Mouse (Mus musculus): ENCODE measurements around the gene Cep72.
"Not testable (repeated sequence)": the region's sequence is repeated elsewhere in the genome, so short reads cannot be mapped to it uniquely, and the experiment has no call there.

Cep72 gene

DNA sequence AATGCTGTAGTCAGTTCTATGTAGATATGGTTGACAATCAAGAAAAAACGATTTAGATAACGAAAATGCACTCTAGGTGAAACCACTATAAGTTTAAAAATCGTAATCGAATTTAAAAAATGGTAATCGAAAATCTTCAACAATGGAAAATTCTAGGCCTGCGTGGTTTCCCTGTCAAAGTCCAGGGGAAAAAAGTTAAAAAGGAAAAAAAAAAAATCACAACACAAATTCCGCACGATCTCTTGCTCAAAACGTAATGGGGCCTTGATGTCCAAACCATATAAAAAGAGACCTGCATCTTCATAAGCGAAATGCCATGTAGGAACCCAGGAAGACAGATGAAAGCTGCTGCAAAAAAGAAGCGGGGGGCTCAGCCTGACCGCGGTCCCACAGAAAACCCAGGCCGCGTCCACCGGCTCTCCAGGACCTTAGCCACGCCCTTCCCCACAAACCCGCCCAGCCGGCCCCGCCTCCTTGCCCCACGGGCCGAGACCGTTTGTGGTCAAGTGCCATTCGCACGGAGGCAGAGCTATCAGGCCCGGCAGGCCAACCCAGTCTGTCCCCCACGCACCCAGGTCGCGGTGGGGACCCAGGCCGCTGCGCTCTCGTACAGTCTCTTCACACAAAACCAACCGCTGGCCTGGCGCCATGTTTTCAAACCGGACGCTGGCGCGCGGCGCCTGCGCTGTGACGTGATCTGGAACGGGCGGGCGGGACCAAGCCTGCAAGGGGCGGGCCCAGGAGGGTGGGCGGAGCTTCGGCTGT lies at the start of gene Cep72:
Cep72 (minus strand) TSS at position 687 of the 765 bp plus-strand sequence.
- DNase-seq (ENCODE audit: low spot score in 2 of 2) = peak; percentile 74 to 88

DNA sequence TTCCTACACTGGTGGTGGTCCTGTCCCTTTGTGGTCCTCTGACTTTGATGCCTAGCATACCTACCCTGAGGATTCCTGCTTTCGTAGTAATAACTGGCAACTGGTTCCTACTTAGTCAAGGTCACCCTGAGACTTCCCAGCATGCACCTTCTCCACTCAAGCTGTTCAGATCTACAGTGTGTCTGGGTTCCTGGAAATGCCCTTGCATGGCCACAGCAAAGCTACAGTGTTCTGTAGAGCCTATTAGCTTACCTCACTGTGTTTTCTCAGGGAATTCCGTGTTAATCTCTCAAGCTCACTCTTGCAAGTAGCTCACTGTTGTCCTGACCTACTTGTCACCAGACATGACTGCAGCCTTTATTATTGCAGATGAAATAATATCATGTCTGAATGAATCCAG lies 45.3 kb upstream of the Cep72 start:
- DNase-seq (ENCODE audit: low spot score in 2 of 2) = no peak

DNA sequence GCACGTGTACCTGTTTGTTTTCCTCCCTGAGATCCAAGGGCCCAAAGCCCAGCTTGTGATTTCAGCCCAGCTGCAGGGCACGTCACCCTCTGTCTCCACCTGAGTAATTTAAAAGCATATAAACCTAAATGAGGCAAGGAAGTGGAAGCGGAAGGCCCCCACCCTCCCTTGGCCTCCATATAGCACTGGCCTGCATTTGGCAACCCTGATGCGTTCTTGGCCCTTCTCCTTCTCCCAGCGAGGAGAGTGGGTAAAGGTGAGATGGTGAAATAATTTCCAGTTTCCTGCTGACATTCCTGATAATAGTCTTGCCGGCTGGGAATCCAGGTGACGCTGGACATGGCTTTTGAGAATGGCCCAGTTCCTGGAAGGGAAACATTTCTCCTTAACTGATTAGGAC lies 42.3 kb upstream of the Cep72 start:
- DNase-seq (ENCODE audit: low spot score in 2 of 2) = no peak

DNA sequence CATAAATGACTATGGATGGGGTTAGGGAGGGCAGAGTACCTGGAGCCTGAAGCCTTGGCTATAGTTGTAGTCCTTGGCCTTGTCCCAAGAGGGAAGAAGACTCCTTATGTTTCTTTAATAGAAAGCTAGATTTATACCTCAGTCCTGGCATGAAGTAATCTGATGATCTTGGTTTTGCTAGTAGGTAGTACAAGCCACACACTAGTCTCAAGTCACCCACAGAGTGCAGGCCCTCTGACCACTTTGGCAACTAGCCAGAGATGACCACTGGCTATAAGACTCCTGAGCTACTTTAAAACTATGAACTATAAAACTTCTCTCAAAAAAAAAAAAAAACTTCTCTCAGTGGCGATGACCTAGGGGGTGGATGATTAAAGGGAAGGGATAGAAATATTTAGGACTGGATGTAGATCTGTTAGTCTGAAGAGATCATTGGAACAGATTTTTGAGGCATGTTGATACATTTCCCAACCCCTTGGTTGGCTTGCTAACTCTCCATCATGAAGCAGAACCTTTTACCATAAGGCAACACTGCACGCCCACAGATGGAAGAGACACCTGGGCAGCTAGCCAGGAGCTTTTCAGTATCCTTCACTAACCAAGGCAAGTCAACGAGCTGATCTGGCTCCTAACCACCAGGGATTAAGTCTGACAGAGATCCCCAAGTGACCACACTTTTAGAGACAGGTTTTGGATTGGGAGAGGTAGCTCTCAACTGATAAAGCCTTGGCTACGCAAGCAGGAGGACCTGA lies 40.9 kb upstream of the Cep72 start:
- DNase-seq (ENCODE audit: low spot score in 2 of 2) = no peak

DNA sequence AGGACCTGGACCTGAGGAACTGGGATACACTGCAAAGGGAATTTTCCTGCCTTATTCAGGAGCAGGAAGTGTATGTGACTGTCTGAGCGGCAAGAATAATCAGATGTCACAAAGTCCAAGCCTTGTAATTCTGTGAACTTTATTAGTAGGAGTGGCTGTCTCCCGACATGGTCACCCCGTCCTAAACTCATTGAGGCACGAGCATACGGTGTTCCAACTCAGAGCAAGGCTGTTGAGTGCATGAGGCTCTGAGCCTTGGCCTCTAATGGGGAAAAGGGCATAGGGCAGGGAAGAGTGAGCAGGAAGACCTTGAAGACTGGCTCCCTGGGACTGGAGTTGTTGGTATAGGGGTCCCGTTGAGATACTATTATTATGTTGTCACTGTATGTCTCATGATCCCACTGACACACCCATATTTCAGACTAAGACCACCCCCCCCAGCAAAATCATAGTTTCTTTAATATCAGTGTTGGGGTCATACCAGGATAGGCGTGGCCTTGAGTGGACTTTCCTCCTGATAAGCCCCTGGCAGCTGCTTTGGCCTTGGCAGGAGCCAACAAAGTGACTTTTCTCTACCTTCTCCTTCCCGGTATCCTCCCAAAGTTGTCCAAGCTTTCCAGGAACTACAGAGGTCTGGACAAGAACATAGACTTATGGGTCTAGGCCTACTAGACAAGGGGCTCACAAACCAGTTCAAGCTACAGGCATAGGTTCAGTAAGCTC lies 40.2 kb upstream of the Cep72 start:
- no peak for DNase-seq (ENCODE audit: low spot score in 2 of 2)

DNA sequence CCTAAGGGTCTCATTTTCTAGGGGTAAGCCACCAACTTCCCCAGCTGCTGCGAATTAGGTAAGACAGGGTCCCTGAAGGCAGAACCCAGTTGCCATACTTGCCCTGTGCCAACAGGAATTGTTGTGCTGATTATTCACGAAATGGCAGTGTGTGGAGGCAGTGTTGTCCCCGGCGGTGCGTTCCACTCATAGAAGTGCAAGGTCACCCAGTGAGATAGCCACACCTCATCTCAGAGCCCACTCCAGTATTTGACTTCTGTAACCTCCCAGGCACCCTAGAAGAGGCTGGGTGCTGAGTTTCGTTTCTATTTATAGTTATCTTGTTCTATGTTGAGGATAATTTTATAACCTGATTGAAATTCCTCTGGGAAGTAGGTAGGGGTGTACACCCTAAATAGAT lies 36.8 kb upstream of the Cep72 start:
- DNase-seq (ENCODE audit: low spot score in 2 of 2) = no peak

DNA sequence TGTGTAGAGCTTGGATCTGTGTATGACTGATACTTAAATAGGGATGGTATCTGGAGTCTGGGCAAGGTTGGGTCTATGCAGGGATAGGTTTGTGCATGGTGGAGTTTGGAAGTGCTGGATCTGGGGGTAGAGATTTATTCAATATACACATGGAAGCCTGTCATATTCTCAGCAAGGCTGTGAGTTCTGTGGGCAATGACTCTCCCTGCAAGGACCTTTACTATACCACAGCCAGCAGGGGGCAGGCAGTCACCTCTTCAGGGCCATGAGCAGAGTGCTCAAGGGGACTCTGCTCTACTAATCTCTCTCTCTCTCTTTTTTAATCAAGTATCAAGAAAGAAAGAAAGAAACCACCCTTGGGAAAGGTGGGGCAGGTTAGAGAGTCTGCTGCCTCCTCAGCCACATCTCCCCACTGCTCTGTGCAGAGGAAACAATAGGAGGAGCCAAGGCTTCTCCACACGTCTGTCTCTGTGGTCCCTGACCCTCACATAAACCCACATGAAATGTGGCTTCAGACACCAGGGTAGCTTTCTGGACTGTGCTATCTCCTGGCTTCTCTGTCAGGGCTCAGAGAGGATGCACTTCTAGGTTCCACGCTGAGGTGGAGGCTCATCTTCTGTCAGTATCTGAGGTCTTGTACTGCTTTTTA lies 34.7 kb upstream of the Cep72 start:
- peak; percentile 18 to 46 for DNase-seq (ENCODE audit: low spot score in 2 of 2)

DNA sequence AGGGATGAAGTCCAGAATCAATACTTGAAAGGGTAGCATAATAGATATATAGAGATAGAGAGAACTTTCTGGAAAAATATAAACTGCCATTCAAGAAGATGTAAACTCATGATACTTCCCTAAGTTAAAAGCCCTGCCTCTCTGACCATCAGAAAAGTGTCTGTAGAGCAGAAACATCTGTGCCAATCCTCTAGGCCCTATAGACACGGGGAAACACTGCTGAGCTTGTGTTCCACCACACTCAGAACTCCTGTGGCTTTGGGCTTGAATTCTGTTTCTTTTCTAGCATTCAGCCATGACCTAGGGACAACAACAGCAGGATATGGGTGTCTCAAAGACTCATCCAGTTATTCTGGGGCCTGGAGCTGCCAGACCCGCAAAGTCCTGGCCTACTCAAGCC lies 33.8 kb upstream of the Cep72 start:
- no peak for DNase-seq (ENCODE audit: low spot score in 2 of 2)

DNA sequence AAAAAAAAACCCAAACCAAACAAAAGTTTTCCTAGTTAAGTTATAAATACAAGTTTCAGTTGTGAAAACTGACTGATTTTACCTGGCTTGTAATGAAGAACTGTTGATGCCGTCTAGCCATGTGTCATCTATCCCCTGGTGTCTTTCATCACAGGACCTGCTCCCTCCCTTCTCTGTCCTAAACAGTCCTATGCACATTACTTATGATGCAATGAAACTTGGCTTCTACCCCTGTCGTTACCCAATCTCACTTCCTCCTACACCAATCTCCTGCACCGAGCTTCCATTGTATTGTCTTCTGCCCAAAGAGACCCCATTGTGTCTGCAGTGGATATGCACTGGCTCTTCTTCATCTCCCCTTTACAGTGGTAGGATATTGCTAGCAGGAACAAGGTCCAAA lies 28.2 kb upstream of the Cep72 start:
- no peak for DNase-seq (ENCODE audit: low spot score in 2 of 2)

DNA sequence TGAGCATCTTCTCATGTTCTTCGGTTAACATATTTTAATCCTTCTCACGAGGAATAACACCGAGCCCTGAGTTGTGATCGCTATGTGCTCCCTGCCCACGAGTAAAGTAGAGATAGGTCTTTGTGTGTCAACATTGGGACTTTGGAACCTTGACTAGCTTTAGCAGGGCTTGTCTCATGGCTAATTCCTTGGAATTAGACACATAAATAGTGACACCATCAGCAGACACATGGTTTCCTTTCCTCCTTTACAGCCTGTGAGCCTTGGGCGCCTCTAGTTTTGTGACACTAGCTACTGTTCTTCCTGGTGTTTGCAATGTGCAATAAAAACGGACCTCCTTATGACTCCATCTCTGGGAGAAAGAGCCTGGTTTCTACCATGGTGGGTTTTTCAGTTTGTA lies 11.3 kb upstream of the Cep72 start:
- DNase-seq (ENCODE audit: low spot score in 2 of 2) = no peak

DNA sequence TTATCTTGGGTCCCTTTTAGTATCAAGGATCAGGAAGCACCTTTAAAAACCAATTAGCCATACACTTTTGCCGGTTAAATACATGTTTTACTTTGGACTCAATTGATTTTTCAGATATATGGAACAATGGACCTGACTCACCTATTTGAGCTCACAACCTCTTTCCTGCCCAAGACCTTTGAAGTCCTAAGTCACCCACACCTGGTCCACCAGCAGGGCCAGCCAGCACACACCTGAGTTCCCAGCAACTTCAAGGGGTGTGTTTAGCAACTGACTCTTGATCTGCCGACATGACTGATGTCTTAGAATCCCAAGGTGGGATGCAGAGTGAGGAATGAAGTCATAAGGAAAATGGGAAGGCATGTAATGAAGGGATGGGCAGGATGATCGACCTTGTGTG lies 9.6 kb upstream of the Cep72 start:
- DNase-seq (ENCODE audit: low spot score in 2 of 2) = no peak

DNA sequence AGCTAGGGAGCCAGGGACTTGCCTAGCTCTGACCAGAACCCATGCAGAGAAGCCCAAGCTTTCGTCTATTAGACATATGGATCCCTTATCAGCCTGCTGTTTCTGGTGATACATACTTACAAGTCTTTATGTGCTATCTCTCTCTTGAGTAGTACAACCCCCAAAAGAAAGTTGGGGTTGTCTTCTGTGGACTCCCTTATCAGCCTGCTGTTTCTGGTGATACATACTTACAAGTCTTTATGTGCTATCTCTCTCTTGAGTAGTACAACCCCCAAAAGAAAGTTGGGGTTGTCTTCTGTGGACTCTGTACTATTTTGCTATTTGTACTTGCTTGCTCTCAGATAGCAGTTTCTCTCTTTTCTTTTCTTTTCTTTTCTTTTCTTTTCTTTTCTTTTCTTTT lies 9.1 kb upstream of the Cep72 start:
- not testable (repeated sequence) for DNase-seq (ENCODE audit: low spot score in 2 of 2)

DNA sequence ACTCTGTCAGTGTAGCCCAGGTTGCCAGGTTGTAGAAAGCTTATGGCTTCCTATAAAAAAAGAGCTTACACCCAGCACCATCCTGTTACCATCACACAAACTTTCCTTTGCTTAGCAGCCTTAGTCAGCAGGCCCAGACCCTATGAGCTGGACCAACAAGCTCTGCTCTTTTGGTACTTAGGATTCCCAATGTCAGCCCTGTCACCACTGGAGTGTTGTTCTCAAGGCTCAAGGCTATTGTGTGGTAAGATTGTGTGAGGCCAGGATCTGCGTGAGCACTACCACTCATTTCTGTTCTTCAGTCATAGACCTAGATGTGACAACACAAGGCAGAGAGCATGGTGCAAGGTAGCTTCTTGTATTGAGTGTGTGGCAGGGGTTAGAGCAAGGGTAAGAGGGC lies 4.5 kb upstream of the Cep72 start:
- DNase-seq (ENCODE audit: low spot score in 2 of 2) = no peak

DNA sequence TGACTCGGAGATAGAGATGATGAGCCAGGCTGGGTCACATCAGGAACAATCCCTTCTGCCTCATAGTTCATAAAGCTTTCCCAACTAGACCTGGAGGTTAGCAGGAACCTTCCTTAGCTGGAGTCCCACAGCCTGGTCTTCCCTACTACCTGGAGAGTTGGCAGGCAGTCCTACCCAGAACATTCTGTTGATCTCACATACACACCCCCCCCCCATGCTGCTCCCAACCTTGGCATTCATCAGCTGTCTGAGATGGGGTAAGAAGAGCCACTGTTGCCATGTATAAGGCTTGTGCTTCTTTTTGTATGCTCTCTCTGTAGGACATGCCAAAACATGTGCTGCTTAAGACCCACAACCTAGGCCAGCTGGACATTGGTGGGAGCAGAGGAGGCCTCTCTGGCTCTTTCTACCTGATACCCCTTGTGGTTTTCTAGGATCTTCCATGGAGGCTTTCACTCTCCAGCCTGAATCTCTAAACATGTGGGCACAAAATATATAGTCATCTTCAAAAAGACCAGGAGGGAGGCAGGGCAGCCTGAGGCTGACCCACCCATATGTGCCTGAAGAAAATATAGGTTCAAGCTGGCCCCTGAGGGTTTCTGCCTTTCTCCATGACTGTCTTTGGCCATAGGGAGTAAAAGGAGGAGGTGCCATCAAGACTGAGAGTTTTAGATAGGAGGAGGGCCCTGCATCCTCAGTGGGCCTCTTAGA lies 1.4 kb upstream of the Cep72 start:
- no peak for DNase-seq (ENCODE audit: low spot score in 2 of 2)

DNA sequence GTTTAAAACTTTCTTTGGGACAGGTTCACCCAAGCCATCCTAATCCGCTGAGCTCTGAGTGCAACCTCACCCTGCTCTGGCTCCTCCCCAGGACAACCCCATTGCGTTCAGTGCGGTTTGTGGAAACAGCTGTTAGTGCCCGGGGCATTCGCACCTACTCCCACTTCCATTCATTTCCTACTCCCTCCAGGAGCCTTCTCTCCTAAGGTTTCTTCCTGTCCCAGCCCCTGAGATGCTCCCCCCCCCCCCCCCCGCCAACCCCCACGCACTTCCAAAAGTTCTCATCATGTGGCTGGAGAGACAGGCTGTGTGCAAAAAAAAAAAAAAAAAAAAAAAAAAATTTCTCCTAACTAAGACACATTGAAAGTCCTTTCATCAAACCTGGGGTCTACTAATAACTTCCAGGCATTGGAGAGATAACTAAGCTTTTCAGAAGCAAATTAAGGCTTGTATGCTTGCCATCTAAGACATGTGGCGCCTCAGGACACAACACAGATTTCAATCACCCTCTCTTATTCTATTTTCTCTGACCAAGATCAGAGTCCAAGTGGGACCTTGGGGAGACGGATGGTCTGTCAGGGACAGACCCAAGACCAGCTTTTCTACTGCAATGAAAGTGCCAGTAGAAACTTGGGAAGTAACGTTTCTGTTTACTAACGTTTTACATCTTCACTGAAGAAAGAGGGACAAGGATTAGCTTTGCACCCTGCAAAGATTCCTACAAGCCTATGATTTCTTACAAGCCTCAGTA lies 454 bp upstream of the Cep72 start:
- no peak for DNase-seq (ENCODE audit: low spot score in 2 of 2)

DNA sequence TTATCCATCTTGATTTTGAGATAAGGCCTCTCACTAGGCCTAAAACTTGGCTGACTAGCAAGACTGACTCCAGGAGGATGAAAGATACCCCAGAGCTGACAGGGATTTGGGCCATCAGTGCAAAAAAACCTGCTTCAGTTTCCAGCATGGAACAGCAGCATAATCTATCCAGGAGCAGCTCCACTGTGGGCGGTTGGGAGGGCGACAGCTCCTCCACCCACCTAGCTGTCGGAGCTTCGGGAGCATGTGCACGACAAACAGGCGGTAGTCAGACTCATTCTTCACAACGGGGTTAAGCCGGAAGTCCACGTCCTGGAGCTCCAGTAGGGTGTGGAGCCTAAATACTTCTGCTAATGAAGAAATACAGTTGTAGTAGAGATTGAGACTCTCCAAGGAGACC lies 4.0 kb downstream of the Cep72 start:
- DNase-seq (ENCODE audit: low spot score in 2 of 2) = no peak

DNA sequence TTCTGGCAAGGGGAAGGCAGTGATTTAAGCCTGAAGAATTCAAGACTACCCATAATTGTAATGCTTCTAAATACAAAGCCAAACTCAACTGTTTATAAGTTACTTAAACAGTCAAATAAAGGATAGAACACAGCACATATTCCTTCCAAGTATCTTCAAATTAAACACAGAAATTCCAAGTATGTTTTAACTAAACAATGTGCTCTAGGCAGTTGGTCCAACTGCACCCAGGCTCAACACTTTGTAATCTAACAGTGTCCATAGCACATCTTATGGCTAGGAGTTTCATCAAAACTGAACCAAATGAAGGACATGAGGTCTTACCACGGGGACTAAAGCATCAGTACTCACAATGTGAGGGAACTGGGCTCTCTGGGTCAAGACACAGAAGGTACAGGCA lies 5.9 kb downstream of the Cep72 start:
- DNase-seq (ENCODE audit: low spot score in 2 of 2) = no peak

DNA sequence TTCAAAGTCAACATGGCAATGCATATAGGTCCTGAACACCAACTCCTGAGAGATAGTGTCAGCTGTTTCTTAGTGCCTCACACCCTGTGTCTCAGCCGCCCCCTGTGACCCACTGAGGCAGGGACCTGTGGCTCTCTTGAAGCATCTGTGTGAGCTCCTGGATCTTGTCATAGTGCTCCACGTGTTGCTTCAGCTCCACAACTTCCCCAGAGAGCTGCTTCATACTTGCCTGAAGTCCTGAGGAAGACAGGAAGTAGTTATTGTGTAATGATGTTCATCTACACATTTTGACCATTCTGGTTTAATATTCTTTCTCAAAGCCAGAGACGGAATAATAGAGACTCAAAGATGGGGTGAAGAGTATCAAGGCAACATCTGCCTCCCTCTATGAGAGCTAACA lies 22.2 kb downstream of the Cep72 start:
- no peak for DNase-seq (ENCODE audit: low spot score in 2 of 2)

DNA sequence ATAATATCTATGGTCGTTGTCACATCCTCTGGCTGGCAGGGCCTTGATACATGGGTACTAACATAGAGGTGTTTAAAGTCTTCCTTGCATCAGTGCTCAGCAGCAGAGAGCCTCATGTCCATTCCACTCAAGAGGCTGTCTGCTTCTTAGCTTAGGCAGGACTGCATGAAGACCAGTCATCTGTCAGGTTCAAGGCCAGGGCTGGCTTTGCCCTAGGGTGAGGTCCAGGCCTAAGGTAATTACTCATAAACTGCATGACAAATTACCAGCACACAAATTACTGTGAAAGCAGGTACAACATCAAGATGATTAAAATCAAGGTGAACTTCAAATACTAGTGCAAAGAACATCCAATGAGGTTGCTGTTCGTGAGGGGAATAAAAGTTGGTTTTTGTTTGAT lies 26.3 kb downstream of the Cep72 start:
- DNase-seq (ENCODE audit: low spot score in 2 of 2) = no peak

DNA sequence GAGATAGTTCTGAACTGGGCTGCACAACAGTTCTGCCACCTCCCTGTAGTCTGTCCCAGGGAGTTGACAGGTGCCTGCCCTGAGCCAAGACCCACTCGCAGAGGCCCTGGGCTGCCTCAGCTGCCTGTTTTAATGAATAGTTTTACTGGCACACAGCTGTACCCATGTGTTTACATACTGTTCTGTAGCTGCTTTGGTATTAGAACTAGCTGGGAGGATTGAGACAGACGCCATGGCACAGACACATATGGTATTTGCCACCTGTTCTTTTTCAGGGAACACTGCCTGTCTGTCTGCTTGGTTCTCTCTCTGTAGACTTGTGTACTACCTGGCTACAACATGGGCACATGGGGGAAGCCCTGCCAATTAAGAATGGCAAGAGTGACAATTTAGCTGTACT lies 27.3 kb downstream of the Cep72 start:
- DNase-seq (ENCODE audit: low spot score in 2 of 2) = no peak

DNA sequence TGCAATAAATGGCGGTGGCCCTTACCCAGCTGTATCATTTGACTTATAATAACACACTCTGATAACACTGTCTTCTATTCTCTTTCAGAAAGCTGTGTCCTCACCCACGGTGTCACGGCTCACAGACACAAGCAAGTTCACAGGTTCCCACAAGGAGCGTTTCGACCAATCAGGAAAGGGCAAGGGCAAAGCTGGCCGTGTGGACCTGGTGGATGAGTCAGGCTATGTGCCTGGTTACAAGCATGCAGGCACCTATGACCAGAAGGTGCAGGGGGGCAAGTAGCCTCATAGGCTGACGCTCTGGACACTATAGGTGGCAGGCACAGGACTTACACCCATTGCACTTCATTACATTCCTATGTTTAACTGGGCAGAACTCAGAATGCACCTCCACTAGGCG lies 31.0 kb downstream of the Cep72 start:
- no peak for DNase-seq (ENCODE audit: low spot score in 2 of 2)
